Mouse (Mus musculus) thymus, adult 2 months (tissue): ENCODE measurements at regions not wholly inside any gene's neighbourhood (a gene's known extent, or its start where the extent isn't known, plus 50 kb on each side); places are given as distances from the start of the nearest gene placed in this dataset.
"Not testable (repeated sequence)": the region's sequence is repeated elsewhere in the genome, so short reads cannot be mapped to it uniquely, and the experiment has no call there.

ENCODE experiments used
- DNase-seq: peaks from one replicate; pipeline ENCODE4 v3.0.0; 2021
- H3K27ac ChIP-seq: fragments of 200-500 bp; 2 replicates; pipeline ENCODE4 v1.5.1; 2012; ENCODE audit warnings: low read length, control low read depth; ENCODE audit not compliant: control insufficient read depth, insufficient read depth
- H3K27me3 ChIP-seq: fragments of 200-500 bp; 2 replicates; pipeline ENCODE4 v1.6.1; 2012; ENCODE audit warnings: mild to moderate bottlenecking, low read length, moderate library complexity, mixed read lengths; ENCODE audit not compliant: control insufficient read depth, insufficient read depth
- H3K36me3 ChIP-seq: fragments of 200-500 bp; 2 replicates; pipeline ENCODE4 v1.6.1; 2012; ENCODE audit warnings: mild to moderate bottlenecking, low read length, moderate library complexity; ENCODE audit not compliant: control insufficient read depth, insufficient read depth
- H3K4me1 ChIP-seq: fragments of 200-500 bp; replicated peaks from 2 replicates; pipeline ENCODE4 v1.6.1; 2012; ENCODE audit warnings: low read length; ENCODE audit not compliant: control insufficient read depth, insufficient read depth
- H3K4me3 ChIP-seq: fragments of 200-500 bp; 2 replicates; pipeline ENCODE4 v1.5.1; 2012; ENCODE audit warnings: mild to moderate bottlenecking, low read length, control low read depth, moderate library complexity; ENCODE audit not compliant: control insufficient read depth, insufficient read depth
- CTCF ChIP-seq: fragments of 200-500 bp; IDR thresholded peaks from 2 replicates; pipeline ENCODE4 v1.5.1; 2012; ENCODE audit warnings: mild to moderate bottlenecking, control low read depth, low read length, moderate library complexity, borderline replicate concordance; ENCODE audit not compliant: control insufficient read depth, poor library complexity, insufficient read depth; ENCODE audit errors: extremely low read depth
- POLR2A ChIP-seq: fragments of 200-500 bp; IDR thresholded peaks from 2 replicates; pipeline ENCODE4 v1.6.1; 2012; ENCODE audit warnings: mild to moderate bottlenecking, low read length, control low read depth, moderate library complexity; ENCODE audit not compliant: control insufficient read depth, poor library complexity, insufficient read depth; ENCODE audit errors: extremely low read depth
- WGBS: fragments of 180-500 bp; shearing (Covaris S2); methylation state at CpG from one replicate; pipeline ENCODE4 v1.1.7; 2018; 5-methylcytosine and 5-hydroxymethylcytosine counted together

- no peak for TF ChIP-seq POLR2A
- no peak for TF ChIP-seq CTCF
- 96% methylated on average over 4 of the region's 4 CpGs for WGBS
- H3K27ac ChIP-seq = no peak overlapping the region
- no peaks in the 10 kb centered on the region for H3K36me3 ChIP-seq
- no peaks in the 10 kb centered on the region for H3K27me3 ChIP-seq
- DNase-seq = no peak
- H3K4me1 ChIP-seq = 0 out of 2 replicates have a peak, but pooled peaks cover 2% of the 10 kb centered on the region
- H3K4me3 ChIP-seq = no peak overlapping the region
Observed at GRCm38 (mm10) chr9:116429061-116429460, 253.9 kb upstream of the Tgfbr2 start.

- 87% methylated on average over 6 of the region's 6 CpGs for WGBS
Observed at GRCm38 (mm10) chr9:116428475-116428874, 253.3 kb upstream of the Tgfbr2 start.

GRCm38 (mm10) chr9:116427278-116427677, 252.1 kb upstream of the Tgfbr2 start:
- DNase-seq = no peak
- Histone ChIP-seq H3K4me3 (no peak overlapping the region), H3K4me1 (0 out of 2 replicates have a peak, but pooled peaks cover 2% of the 10 kb centered on the region), H3K27ac (no peak overlapping the region), H3K27me3 (no peaks in the 10 kb centered on the region), H3K36me3 (no peaks in the 10 kb centered on the region)
- TF ChIP-seq CTCF (no peak), POLR2A (no peak)
- 52% methylated on average over 6 of the region's 6 CpGs for WGBS

More at GRCm38 (mm10) chr9:116428475-116428874, 253.3 kb upstream of the Tgfbr2 start:
- DNase-seq = no peak
- Histone ChIP-seq H3K4me1 (0 out of 2 replicates have a peak, but pooled peaks cover 2% of the 10 kb centered on the region), H3K27me3 (no peaks in the 10 kb centered on the region), H3K36me3 (no peaks in the 10 kb centered on the region), H3K4me3 (no peak overlapping the region), H3K27ac (no peak overlapping the region)
- TF ChIP-seq CTCF (no peak), POLR2A (no peak)

- peak; percentile 70 for DNase-seq
- H3K27me3 ChIP-seq = no peaks in the 10 kb centered on the region
- no peak overlapping the region for H3K27ac ChIP-seq
- WGBS = 53% methylated on average over 19 of the region's 19 CpGs
- 0 out of 2 replicates have a peak, but pooled peaks cover 2% of the 10 kb centered on the region for H3K4me1 ChIP-seq
- TF ChIP-seq CTCF (peak; percentile 22; the same call in 1 of the 2 replicates), POLR2A (no peak)
- H3K4me3 ChIP-seq = no peak overlapping the region
- no peaks in the 10 kb centered on the region for H3K36me3 ChIP-seq
Observed at GRCm38 (mm10) chr9:116426269-116426999, 251.3 kb upstream of the Tgfbr2 start.

GRCm38 (mm10) chr9:116425400-116425799, 250.2 kb upstream of the Tgfbr2 start:
- H3K4me3 ChIP-seq = not testable (repeated sequence)
- WGBS = 91% methylated on average over 9 of the region's 9 CpGs

GRCm38 (mm10) chr9:116415021-116415420, 239.9 kb upstream of the Tgfbr2 start:
- H3K4me1 ChIP-seq = no peaks in the 10 kb centered on the region
- H3K27ac ChIP-seq = no peak overlapping the region
- H3K4me3 ChIP-seq = no peak overlapping the region
- H3K27me3 ChIP-seq = no peaks in the 10 kb centered on the region
- no peak for DNase-seq
- H3K36me3 ChIP-seq = no peaks in the 10 kb centered on the region
- WGBS = 81% methylated on average over 4 of the region's 4 CpGs
- no peak for TF ChIP-seq CTCF
- no peak for TF ChIP-seq POLR2A

More at GRCm38 (mm10) chr9:116425400-116425799, 250.2 kb upstream of the Tgfbr2 start:
- not testable (repeated sequence) for DNase-seq, H3K27ac ChIP-seq, H3K36me3 ChIP-seq, H3K4me1 ChIP-seq, H3K27me3 ChIP-seq
